Mouse (Mus musculus): ENCODE data around the gene Phf21a.

The Phf21a gene

GRCm38 (mm10) chr2:92312542-92312941 lies 219.6 kb downstream of the Phf21a start:
- no peak for DNase-seq

DNA sequence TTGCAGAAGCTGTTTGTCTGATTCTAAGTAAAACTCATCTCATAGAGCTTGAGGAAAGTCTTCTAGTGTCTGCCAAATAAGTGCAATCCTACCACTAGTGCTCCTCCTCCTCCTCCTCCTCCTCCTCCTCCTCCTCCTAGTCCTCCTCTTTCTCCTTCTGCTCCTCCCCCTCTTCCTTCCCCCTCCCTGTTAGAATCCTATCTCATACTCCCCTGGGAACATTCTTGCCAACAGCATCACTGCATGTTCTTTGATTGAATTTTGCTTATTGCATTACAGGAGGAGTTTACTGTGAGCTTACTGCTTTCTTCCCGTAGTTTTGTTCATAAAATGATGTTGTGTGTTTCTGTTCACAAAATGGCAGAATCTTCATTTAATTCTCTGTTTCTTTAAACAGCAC lies 221.1 kb downstream of the Phf21a start:
- DNase-seq = no peak

- DNase-seq = no peak
Measured at GRCm38 (mm10) chr2:92316652-92317051, 223.7 kb downstream of the Phf21a start.

DNA sequence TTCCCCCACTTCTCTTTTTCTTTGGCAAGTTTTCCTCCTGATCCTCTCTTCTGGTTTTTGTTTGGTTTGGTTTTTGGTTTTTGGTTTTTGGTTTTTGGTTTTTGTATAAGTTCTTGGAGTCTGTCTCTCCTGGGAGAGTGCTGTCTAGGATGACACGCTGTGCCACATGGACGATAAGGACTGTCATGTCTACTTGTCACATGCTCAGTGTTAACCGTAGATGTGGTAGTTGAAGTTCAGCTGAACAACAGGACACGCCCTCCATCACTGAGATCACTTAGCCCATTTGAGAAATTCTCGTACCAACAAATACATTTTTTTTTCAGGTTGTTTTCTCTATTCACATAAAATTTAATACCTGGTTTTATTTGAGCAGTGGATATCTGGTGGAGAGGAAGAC lies 224.3 kb downstream of the Phf21a start:
- DNase-seq = no peak

DNA sequence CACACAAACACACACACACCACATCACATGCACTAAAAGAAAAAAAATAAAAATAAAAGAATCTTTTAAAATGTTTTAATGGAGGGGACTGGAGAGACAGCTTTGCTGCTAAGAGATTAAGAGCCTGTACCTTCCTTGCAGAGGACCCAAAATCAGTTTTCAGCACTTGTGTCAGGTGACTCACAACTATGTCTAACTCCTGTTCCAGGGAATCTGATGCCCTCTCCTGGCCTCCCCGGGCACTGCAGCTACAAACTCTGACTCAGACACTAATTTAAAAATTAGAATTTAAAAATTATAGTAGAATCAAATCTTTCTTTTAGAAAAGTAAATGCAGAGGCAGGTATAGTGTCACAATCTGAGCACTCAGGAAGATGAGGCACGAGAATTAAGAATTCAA lies 229.8 kb downstream of the Phf21a start:
- peak; percentile 15 for DNase-seq

DNA sequence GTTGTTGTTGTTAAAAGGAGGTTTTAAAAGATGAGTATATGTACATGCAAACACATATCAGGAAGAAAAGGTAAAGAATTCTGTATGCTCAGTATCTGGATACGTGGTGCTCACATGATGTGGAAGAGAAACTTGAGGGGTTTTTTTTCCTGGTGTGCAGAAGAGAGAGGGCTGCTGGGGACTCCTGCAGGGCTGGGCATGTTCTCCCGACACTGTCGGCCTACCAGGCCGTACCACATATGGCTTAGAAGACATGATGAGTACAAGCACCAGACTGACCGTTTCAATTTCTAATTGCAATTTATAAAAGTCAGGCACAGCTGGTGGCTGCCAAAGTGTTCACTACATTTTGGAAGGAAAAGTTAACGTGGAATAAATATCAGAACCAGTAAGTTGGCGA lies 232.8 kb downstream of the Phf21a start:
- DNase-seq = no peak

GRCm38 (mm10) chr2:92326221-92326620 lies 233.3 kb downstream of the Phf21a start:
- DNase-seq = no peak

GRCm38 (mm10) chr2:92327601-92328000 lies 234.7 kb downstream of the Phf21a start:
- DNase-seq = no peak

GRCm38 (mm10) chr2:92328206-92328605 lies 235.3 kb downstream of the Phf21a start:
- no peak for DNase-seq

- no peak for DNase-seq
Measured at GRCm38 (mm10) chr2:92330840-92331239, 237.9 kb downstream of the Phf21a start.

- DNase-seq = no peak
Measured at GRCm38 (mm10) chr2:92331410-92331809, 238.5 kb downstream of the Phf21a start.

- no peak for DNase-seq
Measured at GRCm38 (mm10) chr2:92331871-92332270, 239.0 kb downstream of the Phf21a start.

DNA sequence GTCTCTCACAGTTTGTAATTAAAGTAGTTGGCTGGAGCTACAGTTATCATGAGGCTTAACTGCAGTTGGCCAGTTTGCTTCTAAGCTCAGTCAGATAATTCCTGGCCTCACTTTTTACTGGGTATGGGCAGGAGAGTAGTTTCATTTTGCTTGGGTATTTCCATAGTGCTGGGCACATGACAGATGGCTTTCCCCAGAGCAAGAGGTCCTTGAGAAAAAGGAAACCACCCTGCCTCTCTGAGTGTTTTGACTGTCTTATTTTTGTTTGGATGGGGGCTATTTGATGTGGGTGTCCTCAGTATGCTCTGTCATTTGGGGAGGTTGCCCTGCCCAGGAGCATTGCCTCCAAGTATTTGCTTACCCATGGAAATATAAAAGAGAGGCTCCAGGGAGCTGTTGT lies 249.5 kb downstream of the Phf21a start:
- no peak for DNase-seq

DNA sequence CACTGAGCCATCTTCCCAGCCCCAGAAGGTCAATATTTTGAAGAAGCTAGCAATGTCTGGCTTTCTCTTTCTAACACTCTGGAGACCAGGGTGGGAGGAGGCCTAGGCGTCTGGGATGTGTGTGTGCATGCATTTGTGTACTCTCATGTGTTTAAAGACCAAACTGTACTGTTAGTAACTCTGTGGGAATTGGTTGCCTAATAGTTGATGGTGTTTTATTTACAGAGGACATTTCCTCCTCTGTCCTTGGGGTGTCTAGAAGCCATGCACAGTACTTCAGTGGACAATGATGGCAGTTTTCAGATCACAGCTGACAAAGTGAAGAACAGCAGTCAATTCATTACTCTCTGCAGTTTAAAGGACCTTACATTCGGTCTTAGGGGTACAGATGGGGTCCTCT lies 254.3 kb downstream of the Phf21a start:
- no peak for DNase-seq

GRCm38 (mm10) chr2:92349589-92350425 lies 256.9 kb downstream of the Phf21a start:
- DNase-seq = no peak

DNA sequence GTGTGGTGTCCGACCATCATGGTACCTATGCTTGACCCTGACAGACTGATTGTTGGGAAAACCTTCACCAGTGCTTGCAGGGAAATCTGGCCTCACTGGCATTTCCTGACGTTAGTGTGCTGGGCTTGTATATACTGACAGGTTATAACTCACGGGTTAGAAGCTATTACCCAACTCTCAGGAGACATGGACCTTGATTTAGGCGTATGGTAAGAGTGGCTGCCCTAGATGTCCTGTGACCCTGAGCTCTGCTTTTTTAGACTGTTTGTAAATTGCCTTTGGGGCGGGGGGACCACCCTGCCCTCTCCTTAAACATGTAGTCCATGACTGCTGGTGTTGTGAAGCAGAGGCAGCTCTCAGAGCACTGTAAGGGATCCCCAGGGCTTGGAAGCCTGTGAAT lies 257.8 kb downstream of the Phf21a start:
- no peak for DNase-seq

- DNase-seq = no peak
Measured at GRCm38 (mm10) chr2:92353402-92353801, 260.5 kb downstream of the Phf21a start.

DNA sequence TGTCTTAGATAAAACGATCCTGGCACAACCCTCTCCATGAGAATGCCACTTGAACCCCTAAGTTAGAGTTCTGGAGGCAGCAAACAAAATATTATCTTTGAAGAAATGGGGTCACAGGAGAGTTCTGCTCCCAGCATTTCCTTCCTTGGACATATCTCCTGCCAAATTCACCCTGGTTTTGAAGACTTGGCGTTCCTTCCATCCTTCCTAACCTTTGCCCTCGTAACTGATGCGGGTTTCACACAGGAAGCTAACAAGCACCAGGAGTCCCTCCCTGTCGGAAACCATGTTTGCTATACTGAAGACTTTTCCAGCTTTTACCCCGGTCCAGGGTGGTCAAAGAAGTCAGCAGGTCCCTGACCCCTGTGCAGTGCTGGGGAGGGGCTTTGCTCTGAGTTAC lies 261.3 kb downstream of the Phf21a start:
- DNase-seq = peak; percentile 39

- DNase-seq = peak; percentile 58
Measured at GRCm38 (mm10) chr2:92359301-92359700, 266.4 kb downstream of the Phf21a start.

DNA sequence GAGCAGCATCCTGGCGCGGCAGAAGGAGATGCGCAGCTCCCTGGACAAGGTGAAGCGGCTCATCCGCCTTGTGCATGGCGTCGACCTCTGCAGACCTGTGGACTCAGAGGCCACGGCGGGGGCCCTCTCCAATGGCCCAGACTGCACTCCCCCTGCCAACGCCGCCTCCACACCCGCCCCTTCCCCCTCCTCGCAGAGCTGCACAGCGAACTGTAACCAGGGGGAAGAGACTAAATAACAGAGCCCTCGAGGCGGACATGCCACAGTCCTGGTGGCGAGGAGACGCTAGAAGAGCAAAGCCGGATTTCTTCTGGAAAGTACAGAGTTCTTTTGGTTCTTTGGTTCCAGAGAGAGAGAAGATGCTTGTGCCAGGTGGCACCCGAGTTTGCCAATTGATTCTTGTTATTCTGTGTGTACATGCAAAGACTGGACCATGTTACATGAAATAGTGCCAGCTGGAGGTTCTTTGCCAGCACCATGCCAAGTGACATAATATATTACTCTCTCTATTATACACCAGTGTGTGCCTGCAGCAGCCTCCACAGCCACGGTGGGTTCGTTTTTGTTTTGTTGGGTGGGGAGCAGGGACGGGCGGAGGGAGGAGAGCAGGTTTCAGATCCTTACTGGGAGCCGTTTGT lies 267.4 kb downstream of the Phf21a start:
- DNase-seq = peak; percentile 14

- peak; percentile 48 for DNase-seq
Measured at GRCm38 (mm10) chr2:92360893-92361292, 268.0 kb downstream of the Phf21a start.

- DNase-seq = no peak
Measured at GRCm38 (mm10) chr2:92361795-92362194, 268.9 kb downstream of the Phf21a start.

- peak; percentile 0 for DNase-seq
Measured at GRCm38 (mm10) chr2:92362571-92363228, 269.8 kb downstream of the Phf21a start.

DNA sequence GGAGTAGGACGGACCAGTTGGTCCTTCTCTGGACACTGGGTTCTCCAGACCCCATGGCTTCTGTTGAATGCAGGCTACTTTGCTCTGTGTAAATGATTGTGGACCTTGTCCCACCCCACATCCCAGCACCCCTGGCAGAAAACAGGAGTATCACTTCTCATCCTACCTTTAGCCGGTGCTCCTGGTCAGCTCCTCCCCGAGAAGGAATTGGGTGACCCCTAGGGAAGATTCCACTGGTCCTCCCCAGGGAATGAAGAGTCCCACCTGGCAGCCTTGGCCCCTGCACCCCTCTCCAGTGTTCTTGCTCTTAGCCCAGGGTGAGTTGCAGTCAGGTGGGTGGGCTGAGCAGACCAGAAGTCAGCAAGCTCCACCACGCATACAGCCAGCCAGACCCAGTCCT lies 271.2 kb downstream of the Phf21a start:
- DNase-seq = peak; percentile 0
